Mouse (Mus musculus) kidney, postnatal 10 days (tissue): ENCODE measurements at regions not wholly inside any gene's neighbourhood (a gene's known extent, or its start where the extent isn't known, plus 50 kb on each side); places are given as distances from the start of the nearest gene placed in this dataset.

Experiments
- DNase-seq: peaks from one replicate; pipeline ENCODE4 v3.0.0; 2021; ENCODE audit warnings: mixed read lengths

GRCm38 (mm10) chr10:117540747-117541398, 88.4 kb upstream of the Cpm start:
- no peak for DNase-seq

- no peak for DNase-seq
Observed at GRCm38 (mm10) chr10:117540112-117540594, 89.1 kb upstream of the Cpm start.

- DNase-seq: no peak
Observed at GRCm38 (mm10) chr10:117539532-117539931, 89.8 kb upstream of the Cpm start.

- no peak for DNase-seq
Observed at GRCm38 (mm10) chr10:117538725-117539124, 90.6 kb upstream of the Cpm start.

GRCm38 (mm10) chr10:117536769-117537599, 92.3 kb upstream of the Cpm start:
- no peak for DNase-seq

GRCm38 (mm10) chr10:117535843-117536242, 93.5 kb upstream of the Cpm start:
- no peak for DNase-seq

- no peak for DNase-seq
Observed at GRCm38 (mm10) chr10:117534992-117535719, 94.1 kb upstream of the Cpm start.

- no peak for DNase-seq
Observed at GRCm38 (mm10) chr10:117534478-117534877, 94.8 kb upstream of the Cpm start.

GRCm38 (mm10) chr10:117533541-117534386, 95.5 kb upstream of the Cpm start:
- no peak for DNase-seq

- DNase-seq: no peak
Observed at GRCm38 (mm10) chr10:117532750-117533540, 96.4 kb upstream of the Cpm start.

- no peak for DNase-seq
Observed at GRCm38 (mm10) chr10:117531798-117532747, 97.2 kb upstream of the Cpm start.

GRCm38 (mm10) chr10:117530859-117531602, 98.3 kb upstream of the Cpm start:
- no peak for DNase-seq

- DNase-seq: no peak
Observed at GRCm38 (mm10) chr10:117530007-117530858, 99.1 kb upstream of the Cpm start.

- no peak for DNase-seq
Observed at GRCm38 (mm10) chr10:117529269-117530006, 99.9 kb upstream of the Cpm start.

- no peak for DNase-seq
Observed at GRCm38 (mm10) chr10:117528575-117529268, 100.6 kb upstream of the Cpm start.

- DNase-seq: no peak
Observed at GRCm38 (mm10) chr10:117527979-117528378, 101.3 kb upstream of the Cpm start.

GRCm38 (mm10) chr10:117527243-117527642, 102.1 kb upstream of the Cpm start:
- DNase-seq: no peak
